Mouse (Mus musculus) ES-E14 (cell line): ENCODE data around the gene Slc25a19. TPM values are rescaled to one million over a fixed set of nuclear protein-coding genes. Genes with fewer than 3 reads are reported as not detected.

Experiments used
- DNase-seq: peaks from one replicate; pipeline ENCODE4 v3.0.0-alpha.2; 2013; ENCODE audit warnings: low read depth, low spot score
- H3K27ac ChIP-seq: 2 replicates; pipeline ENCODE4 v1.5.1; 2012; ENCODE audit warnings: low read depth, mild to moderate bottlenecking, low read length, moderate library complexity, mixed read lengths; ENCODE audit not compliant: poor library complexity, insufficient read depth, severe bottlenecking
- H3K36me3 ChIP-seq: 2 replicates; pipeline ENCODE4 v1.6.1; 2012; ENCODE audit warnings: mild to moderate bottlenecking, low read length, moderate library complexity, mixed read lengths; ENCODE audit not compliant: control insufficient read depth, poor library complexity, insufficient read depth, severe bottlenecking
- H3K4me1 ChIP-seq, 2 experiments: fragments of 150-350 bp in 1 of 2; sonication (generic) in 1 of 2; 2 replicates each; pipeline ENCODE4 v1.6.1; 2012; ENCODE audit warnings: low read length in 2 of 2, mild to moderate bottlenecking in 1 of 2, mixed read lengths in 1 of 2; ENCODE audit not compliant: control insufficient read depth in 2 of 2, insufficient read depth in 2 of 2, poor library complexity in 1 of 2
- H3K4me3 ChIP-seq, 2 experiments: fragments of 150-350 bp in 1 of 2; sonication (generic) in 1 of 2; 2 replicates each; pipeline ENCODE4 v1.5.1; 2012; ENCODE audit warnings: low read length in 2 of 2, low read depth in 1 of 2, mild to moderate bottlenecking in 1 of 2, mixed read lengths in 1 of 2; ENCODE audit not compliant: insufficient read depth in 1 of 2, poor library complexity in 1 of 2, severe bottlenecking in 1 of 2
- H3K9ac ChIP-seq: 2 replicates; pipeline ENCODE4 v1.6.1; 2012; ENCODE audit warnings: low read depth, mild to moderate bottlenecking, low read length, mixed read lengths; ENCODE audit not compliant: poor library complexity, insufficient read depth, severe bottlenecking
- H3K9me3 ChIP-seq: fragments of 150-350 bp; sonication (generic); 2 replicates; pipeline ENCODE4 v1.6.1; 2012; ENCODE audit warnings: low read depth, mild to moderate bottlenecking, low read length; ENCODE audit not compliant: control insufficient read depth, insufficient read depth
- CHD2 ChIP-seq: IDR thresholded peaks from 2 replicates; pipeline ENCODE4 v1.6.1; 2014; ENCODE audit warnings: mild to moderate bottlenecking, low read depth, low read length, inconsistent platforms
- HCFC1 ChIP-seq: IDR thresholded peaks from 2 replicates; pipeline ENCODE4 v1.6.1; 2012; ENCODE audit warnings: low read length, inconsistent platforms, borderline replicate concordance; ENCODE audit not compliant: insufficient read depth
- MAFK ChIP-seq: IDR thresholded peaks from 2 replicates; pipeline ENCODE4 v1.6.1; 2014; ENCODE audit warnings: mild to moderate bottlenecking, low read depth, low read length, inconsistent platforms; ENCODE audit not compliant: insufficient read depth
- ZC3H11A ChIP-seq: IDR thresholded peaks from 2 replicates; pipeline ENCODE4 v1.6.1; 2012; ENCODE audit warnings: low read depth, mild to moderate bottlenecking, inconsistent platforms, low read length, borderline replicate concordance
- ZNF384 ChIP-seq: IDR thresholded peaks from 2 replicates; pipeline ENCODE4 v1.6.1; 2012; ENCODE audit warnings: low read depth, low read length, inconsistent platforms
- in situ Hi-C, 2 experiments: fragments of 600-800 bp; cut with MboI; formaldehyde crosslinking; loops; one replicate each; pipeline ENCODE4 v1.15.1; 2025; ENCODE audit warnings: low sequenced_read_pairs in 2 of 2, inconsistent platforms in 1 of 2; ENCODE audit not compliant: unreplicated experiment in 2 of 2
- total RNA-seq: library from RNA; depleted of rRNA; stranded (reverse); fragments of 300-350 nt; gene quantifications from 2 replicates; pipeline ENCODE4 v1.2.3, GENCODE M21; 2012; rRNA removed

Slc25a19 gene
- 22.6 and 23.6 TPM in 2 replicates for total RNA-seq

- H3K36me3 ChIP-seq: peaks cover 6% of the 10 kb centered on the region
- in situ Hi-C loops: no loop called here
- H3K9me3 ChIP-seq: no peaks in the 10 kb centered on the region
- H3K9ac ChIP-seq: peak within 1 kb of the TSS; percentile 65
- no peak for TF ChIP-seq ZNF384
- peak; percentile 82; the same call in 1 of the 2 replicates for TF ChIP-seq CHD2
- TF ChIP-seq HCFC1: peak; percentile 91
- peaks cover 8 to 12% of the 10 kb centered on the region in 2 experiments; a peak in 3 of 4 replicates for H3K4me1 ChIP-seq
- peak; percentile 100 for DNase-seq
- no peak within 1 kb of the TSS for H3K27ac ChIP-seq
- peak within 1 kb of the TSS; percentile 69 to 91 for H3K4me3 ChIP-seq
Measured at GRCm38 (mm10) chr11:115627705-115628464, at the start of gene Slc25a19. Gene Slc25a19, minus strand, starts transcription at chr11:115628295.

DNA sequence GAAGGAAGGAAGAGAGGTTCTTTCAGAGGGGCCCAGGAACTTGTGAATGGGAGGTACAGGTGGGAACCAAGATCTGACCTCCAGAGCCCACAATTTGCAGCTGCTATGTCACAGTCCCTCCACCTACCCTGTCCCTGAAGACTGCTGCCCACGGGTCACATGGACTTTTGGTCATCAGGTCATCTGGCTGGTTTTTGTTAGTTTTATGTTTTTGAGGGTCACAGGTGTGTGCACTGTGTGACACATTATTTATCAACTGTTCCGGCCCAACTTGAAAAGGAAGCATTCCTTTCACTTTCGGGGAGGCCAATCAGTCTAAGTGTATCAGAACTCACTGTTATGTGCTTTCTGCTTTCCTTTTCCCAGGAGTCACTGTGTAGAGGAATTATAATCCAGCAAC lies 49.4 kb upstream of the Slc25a19 start:
- in situ Hi-C loops: no loop called here
- no peak overlapping the region for H3K9ac ChIP-seq
- TF ChIP-seq ZC3H11A (no peak), HCFC1 (no peak), ZNF384 (no peak), MAFK (no peak), CHD2 (no peak)
- H3K27ac ChIP-seq: no peak overlapping the region
- peaks cover 1% of the 10 kb centered on the region; the same call in 1 of the 2 replicates for H3K36me3 ChIP-seq
- no peak for DNase-seq
- peaks cover 7 to 11% of the 10 kb centered on the region in 2 experiments; a peak in 2 of 4 replicates for H3K4me1 ChIP-seq
- no peak overlapping the region for H3K4me3 ChIP-seq
- H3K9me3 ChIP-seq: no peaks in the 10 kb centered on the region

DNA sequence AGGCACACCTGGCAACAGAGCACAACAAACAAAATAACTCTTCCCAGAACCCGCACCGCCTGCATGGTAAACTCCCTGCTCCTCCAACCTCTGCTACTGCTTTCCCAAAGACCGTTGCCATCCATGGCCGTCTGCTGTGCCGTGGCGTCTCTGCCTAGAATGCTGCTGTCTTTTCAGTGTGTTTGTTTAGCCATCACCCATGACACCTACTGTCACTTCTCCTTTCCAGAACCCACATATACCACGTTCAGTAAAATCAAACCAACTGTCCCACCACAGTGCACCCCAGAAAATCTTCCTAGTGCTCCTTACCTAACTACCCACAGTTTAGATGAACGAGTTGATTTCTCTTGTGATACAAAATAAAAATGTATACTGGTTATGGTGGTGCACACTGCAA lies 48.6 kb upstream of the Slc25a19 start:
- no peak for DNase-seq
- peaks cover 9 to 17% of the 10 kb centered on the region in 2 experiments; a peak in 3 of 4 replicates for H3K4me1 ChIP-seq
- H3K9ac ChIP-seq: no peak overlapping the region

GRCm38 (mm10) chr11:115674235-115674865 lies 46.3 kb upstream of the Slc25a19 start:
- in situ Hi-C loops: no loop called here
- TF ChIP-seq ZC3H11A (no peak), ZNF384 (no peak), CHD2 (no peak), MAFK (no peak), HCFC1 (no peak)
- no peak overlapping the region for H3K9ac ChIP-seq
- H3K9me3 ChIP-seq: no peaks in the 10 kb centered on the region
- no peak overlapping the region for H3K4me3 ChIP-seq
- DNase-seq: no peak
- peaks cover 12 to 21% of the 10 kb centered on the region in 2 experiments; a peak in 3 of 4 replicates for H3K4me1 ChIP-seq
- H3K36me3 ChIP-seq: no peaks in the 10 kb centered on the region; the same call in 1 of the 2 replicates
- H3K27ac ChIP-seq: no peak overlapping the region

More for the DNA sequence above, 48.6 kb upstream of the Slc25a19 start:
- TF ChIP-seq ZC3H11A (no peak), CHD2 (no peak), HCFC1 (no peak), MAFK (no peak), ZNF384 (no peak)
- Histone ChIP-seq H3K36me3 (no peaks in the 10 kb centered on the region; the same call in 1 of the 2 replicates), H3K27ac (no peak overlapping the region), H3K4me3 (no peak overlapping the region), H3K9me3 (no peaks in the 10 kb centered on the region)
- in situ Hi-C loops: no loop called here
